Mouse (Mus musculus) retina, adult 2 months (tissue): ENCODE measurements around the gene Barhl2.

ENCODE experiments used
- DNase-seq: peaks from one replicate; pipeline ENCODE4 v3.0.0-alpha.2; 2012; ENCODE audit warnings: low read depth, low spot score

Gene Barhl2

GRCm38 (mm10) chr5:106415734-106416133, 42.2 kb downstream of the Barhl2 start:
- DNase-seq, result no peak

- no peak for DNase-seq
Measured at GRCm38 (mm10) chr5:106402761-106403160, 55.2 kb downstream of the Barhl2 start.
